Mouse (Mus musculus) ZHBTc4 (cell line): ENCODE results near the gene Atf6.
A peak's percentile ranks its signal among the peaks of the same experiment; 100 is the strongest.

ENCODE experiments used
- DNase-seq: peaks from one replicate; pipeline ENCODE4 v3.0.0-alpha.2; 2011; ENCODE audit warnings: low read depth, low spot score

Atf6 gene

GRCm38 (mm10) chr1:170704911-170705594 lies 162.5 kb downstream of the Atf6 start:
- no peak for DNase-seq

DNA sequence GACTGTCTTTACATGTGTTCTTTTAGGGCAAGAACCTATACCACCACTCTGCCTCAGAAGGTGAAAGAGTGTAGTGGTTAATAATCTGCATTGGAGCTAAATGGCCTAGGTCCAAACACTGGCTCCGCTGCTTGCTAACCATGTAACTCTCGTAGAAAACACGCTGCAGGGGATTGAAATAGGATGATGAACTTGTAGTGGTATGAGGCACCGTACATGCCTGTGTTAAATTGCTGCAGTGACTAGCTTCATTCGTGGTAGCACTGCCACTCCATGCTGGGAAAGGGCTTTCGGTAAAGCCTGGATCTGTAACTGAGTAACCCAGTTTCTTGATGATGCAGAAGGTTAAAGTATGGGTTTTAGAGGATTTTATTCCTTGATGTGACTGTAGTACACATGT lies 163.5 kb downstream of the Atf6 start:
- no peak for DNase-seq

DNA sequence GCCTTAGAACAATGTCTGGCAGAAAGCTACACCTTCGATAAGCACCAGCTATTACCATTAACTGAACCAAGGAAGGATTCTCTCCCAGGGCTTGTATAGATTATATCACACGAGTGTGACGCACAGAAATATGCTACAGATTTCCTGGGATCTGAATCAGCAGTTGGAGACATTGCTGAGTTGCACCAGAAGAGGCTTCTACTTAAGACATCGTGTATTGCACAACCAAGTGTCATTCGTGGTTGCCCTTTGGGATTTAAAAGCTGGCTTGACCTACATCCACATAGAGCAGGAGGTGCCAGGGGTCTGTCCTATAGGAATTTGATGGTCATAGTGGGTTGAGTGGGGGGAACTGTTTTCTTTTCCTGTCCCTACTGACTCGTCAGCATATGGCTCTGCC lies 164.6 kb downstream of the Atf6 start:
- DNase-seq = no peak

DNA sequence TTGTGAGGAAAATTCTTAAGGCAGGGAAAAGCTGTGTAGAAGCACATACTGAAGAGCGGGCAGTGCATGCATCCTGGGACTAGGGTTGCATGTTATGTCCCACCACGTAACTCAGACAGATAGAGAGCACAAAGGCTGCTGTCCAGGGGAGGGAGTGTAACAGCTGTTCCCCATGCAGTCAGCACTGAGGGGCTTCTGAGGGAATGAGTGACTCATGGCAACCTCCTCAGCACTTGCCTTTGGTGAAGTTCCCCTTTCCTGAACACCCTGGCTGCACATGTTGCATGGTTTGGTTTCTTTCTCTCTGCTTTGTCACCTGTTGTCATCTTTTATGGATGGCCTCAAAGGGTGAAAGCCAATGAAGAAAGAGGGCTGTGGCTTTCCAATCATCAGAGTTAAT lies 165.3 kb downstream of the Atf6 start:
- DNase-seq = no peak

GRCm38 (mm10) chr1:170701582-170701981 lies 166.0 kb downstream of the Atf6 start:
- no peak for DNase-seq

DNA sequence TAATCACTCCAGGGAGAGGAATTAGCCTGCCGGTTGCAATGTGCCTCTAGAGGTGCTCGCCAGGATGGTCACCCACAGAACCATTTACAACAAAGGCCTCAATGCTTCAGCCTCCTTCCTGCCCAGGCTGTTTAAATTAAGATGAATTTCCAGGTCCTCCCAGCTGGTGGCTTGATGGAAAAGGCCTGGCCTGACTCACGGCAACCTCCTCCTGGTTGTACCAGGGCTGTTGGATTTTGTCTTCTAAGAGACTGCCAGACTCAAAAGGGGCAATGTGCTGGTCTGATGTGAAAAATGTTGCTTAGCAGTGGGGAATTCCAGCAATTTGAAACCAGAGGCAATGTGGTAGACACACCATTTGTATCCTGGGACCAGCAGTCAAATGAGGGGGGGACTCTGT lies 166.4 kb downstream of the Atf6 start:
- DNase-seq = no peak

DNA sequence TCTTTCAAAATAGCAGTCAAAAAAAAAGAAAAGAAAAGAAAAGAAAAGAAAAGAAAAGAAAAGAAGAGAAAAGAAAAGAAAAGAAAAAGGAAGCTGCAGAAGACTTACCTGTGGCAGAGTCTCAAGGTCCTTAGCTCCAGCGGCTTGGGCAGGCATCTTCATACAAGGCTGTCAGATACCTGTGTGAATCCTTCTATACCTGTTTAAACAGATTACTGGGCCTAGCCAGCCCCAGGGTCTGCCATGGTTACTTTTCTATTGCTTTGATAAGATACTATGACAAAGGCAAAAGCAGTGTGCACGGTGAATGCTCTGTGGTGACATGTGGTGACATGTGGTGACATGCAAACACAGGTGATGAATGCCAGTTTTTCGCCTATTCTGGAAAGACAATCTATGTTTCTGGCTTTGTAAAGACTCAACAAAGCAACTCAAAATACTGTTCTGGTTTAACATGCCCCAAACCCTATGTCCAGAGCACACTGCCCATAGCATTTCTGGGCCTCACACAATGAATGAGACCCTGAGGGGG lies 167.0 kb downstream of the Atf6 start:
- DNase-seq = no peak

DNA sequence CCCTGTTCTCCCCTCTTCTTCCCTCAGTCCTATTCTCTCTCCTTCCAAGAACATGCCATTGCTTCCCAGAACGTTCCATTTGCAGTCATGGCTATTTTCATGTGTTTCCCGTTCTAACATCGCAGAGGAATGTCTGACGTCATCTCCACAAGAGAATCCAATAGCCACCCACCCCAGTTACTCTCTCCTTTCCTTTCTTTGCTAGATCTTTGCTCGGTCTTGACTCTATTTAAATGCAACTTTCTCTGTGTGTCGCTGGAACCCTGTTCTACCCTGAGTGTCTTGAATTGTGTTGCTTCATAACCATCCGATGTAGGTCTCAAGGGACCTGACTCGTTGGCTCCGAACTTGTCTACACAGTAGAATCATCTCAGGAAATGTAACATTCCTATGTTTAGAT lies 168.0 kb downstream of the Atf6 start:
- no peak for DNase-seq

DNA sequence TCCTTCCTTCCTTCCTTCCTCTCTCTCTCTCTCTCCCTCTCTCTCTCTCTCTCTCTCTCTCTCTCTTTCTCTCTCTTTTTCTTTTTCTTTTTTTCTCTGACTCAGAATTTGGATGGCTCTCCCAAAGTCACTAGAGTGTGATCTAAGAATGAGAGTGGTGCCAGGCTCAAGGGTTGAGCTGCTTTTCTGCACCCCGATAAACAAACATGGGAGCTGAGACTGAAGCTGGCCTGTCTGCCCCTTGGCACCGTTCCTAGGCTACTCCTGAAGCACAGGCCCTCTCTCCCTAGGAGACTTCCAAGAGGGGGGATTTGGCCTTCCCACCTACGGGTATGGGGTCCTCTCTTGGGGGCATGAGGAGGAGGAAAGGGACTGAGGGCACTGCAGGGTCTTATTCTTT lies 168.8 kb downstream of the Atf6 start:
- DNase-seq = no peak

GRCm38 (mm10) chr1:170697771-170698356 lies 169.7 kb downstream of the Atf6 start:
- DNase-seq = no peak

- no peak for DNase-seq
Measured at GRCm38 (mm10) chr1:170696996-170697395, 170.6 kb downstream of the Atf6 start.

DNA sequence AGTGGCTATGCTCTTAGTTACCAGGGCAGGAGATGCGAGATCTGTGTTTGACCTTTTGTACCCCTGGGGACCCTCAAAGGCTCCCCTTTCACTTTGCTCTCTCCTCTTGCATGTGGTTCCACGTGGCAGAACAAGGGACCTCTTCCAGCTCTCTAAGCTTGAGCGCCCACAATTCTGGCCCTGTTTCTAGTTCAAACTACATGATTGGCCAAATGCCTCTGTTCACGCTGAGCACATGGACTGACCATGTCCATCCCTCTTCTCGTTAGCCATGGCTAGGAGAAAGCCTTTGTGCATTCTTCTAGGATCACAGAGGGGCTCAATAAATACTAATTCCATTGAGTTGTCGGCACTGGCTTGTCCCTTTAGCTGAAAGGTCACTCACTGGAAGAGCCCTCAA lies 172.2 kb downstream of the Atf6 start:
- no peak for DNase-seq

DNA sequence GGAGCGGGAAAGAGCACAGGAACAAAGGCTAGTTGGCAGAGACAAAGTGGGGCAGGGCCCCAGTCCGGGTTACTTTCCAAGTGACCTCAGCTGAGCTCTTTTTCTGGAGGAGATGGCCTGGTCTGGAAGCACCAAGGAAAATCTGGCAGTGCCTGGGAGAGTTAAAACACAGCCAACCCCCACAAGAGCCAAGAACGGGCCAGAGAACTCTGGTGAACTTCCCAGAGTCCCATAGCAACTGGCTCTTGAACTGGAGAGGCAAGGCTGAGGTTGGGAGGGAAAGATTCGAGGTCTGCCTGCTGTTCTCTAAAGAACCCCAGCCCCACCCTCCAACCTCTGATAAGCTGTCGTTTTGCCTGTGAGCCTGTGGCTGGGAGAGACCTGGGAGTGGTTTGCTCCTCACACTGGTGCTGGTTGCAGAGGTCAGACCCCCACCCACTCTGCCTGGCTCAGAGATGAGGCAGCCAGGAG lies 172.7 kb downstream of the Atf6 start:
- peak; percentile 60 for DNase-seq

GRCm38 (mm10) chr1:170691301-170691700 lies 176.3 kb downstream of the Atf6 start:
- DNase-seq = no peak

DNA sequence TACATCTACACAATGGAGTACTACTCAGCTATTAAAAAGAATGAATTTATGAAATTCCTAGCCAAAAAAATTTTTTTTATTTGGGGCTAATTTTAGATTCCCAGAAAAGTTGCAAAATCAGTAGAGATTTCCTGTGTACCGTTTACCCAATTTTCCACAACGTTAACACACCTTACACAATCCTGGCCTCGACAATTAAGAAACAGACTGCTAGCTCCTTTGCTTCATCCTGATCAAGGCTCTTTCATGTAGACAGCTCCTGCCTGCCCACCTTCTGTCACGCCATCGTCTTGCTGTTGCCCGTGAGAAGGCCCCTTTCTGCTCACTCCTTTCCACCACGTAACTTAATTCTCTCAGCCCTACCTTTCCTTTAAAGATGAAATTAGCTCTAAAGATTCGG lies 177.8 kb downstream of the Atf6 start:
- DNase-seq = no peak

DNA sequence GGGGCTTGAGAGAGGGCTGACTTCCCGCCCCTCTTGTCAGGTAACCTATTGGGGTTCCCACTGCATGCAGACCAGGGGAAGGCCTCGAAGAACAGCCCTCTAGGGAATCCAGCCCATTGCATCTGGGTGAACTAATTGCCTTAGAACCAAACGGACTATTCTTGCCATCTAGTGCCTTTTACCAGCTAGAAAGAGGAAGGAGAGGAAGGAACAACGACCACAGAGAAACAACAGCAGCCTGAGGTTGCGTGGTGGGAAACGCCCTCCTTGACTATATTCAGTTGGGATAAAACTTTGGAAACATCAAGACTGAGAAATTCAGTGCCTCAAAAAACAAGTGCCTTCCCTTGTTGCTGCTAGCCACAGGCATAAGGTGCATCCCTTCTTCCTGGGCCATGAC lies 183.7 kb downstream of the Atf6 start:
- no peak for DNase-seq

GRCm38 (mm10) chr1:170679624-170680023 lies 187.9 kb downstream of the Atf6 start:
- no peak for DNase-seq

DNA sequence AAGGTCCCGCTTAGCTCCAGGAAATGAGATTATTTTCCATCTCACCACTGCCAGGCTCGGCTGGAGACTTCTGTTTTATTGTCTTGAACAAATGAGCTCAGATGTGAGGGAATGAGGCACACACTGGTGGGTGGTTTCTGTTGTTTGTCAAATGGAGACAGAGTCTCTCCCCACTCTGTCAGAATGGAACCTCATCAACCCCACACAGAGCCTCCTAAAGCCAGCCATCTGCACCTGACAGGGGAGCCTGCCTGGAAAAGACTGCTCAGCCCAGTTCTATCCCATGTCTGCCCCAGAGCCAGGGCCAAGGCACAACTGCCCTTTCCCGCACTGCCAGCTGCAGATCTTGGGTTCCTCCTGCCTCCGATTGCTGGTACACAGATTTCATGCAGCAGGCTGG lies 188.7 kb downstream of the Atf6 start:
- no peak for DNase-seq

DNA sequence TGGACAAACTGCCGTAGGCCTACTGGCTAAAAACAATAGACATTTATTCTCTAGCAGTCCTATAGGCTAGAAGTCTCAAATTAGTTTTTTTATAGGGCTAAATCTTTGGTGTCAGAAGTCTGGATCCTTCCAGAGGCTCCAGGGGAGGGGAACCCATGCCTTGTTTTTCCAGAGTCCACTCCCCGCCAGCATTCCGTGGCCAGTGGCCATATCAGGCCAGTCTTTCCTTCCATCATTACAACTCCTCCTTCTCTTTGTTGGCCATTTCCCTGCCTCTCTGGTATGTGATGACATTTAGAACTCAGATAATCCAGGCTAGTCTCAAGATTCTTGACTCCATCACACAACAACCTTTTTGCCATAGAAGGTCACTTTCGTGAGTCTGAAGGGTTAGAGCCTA lies 189.9 kb downstream of the Atf6 start:
- no peak for DNase-seq

DNA sequence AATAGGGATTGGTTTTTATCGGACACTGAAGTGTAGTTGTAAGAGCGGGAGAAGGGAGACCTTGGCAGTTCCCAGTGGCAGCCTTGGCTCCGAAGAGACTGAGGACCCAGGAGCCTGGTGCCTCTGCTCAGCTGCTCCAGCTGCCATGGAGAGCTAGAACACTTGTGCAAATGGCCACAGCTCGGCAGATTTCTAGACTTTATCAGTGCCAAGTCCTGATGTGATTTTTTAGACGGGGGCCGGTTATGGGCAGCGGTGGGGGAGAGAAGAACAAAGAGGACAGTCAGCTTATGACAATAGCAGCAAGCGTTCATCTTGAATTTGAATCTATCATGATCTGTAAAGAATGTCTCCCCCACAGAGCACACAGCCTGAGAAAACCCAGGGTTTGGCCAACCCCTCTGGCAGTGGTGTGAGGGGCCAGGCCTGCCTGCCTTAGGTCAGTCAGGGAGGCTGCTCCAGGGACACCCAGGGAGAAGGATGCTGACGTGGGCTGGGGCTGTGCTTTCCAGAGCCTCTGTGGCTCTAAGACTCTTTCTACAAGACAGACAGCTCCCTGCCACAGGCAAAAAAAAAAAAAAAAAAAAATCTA lies 193.3 kb downstream of the Atf6 start:
- no peak for DNase-seq

DNA sequence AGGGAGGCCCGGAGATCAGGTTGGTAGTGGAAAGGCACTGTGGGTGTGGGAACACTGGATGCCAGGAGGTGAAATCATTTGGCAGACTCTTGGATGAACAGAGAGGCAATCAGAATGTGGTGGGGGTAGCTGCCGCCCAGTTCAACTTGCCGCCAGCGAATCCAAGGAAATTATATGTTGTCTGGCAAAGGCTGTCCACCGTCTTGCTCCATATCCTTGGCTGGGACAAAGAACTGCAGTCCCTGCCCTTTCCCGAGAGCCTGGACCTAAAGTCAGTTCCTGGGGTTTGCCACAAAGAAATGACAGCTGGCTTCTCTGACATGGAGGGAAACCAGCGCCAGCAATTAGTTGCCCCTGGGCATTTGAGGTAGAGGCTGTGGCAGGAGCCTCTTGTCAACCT lies 202.4 kb downstream of the Atf6 start:
- no peak for DNase-seq

DNA sequence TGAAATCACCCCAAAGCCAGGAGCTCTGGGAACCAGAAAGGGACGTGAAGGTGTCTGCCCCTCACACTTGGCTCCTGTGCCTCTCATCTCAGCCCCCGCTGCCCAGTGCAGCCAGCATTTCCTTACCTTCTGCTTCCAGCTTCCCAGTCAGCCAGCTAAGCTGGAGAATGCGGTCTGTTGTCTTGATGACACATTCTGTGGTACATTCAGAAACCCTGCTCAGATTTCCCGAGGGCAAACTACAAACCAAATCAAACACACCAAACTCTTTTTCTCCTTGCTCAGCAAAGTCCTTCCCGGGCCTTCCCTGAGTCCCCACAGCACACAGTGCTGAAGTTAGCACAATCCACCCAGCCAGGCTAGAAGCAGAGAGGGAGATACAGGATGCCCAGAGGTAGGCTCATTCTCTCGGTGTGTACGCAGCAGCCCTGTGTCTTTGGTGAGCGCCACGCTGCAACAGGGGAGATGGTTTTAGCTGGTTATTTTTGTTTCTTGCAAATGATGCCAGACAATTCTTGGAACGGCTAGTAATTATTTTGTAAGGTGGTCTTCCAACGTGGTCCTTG lies 202.9 kb downstream of the Atf6 start:
- no peak for DNase-seq

GRCm38 (mm10) chr1:170659260-170659659 lies 208.3 kb downstream of the Atf6 start:
- DNase-seq = no peak
